Mouse (Mus musculus) small intestine, adult 2 months (tissue): Measurements from ENCODE around the gene Morn1. TPM values are rescaled to one million over a fixed set of nuclear protein-coding genes. Genes with fewer than 3 reads are reported as not detected.
"Not testable (repeated sequence)": the region's sequence is repeated elsewhere in the genome, so short reads cannot be mapped to it uniquely, and the experiment has no call there.

Experiments
- H3K27ac ChIP-seq: fragments of 200-500 bp; 2 replicates; pipeline ENCODE4 v1.5.1; 2012; ENCODE audit warnings: low read depth, low read length, control low read depth, inconsistent platforms; ENCODE audit not compliant: insufficient read depth
- H3K27me3 ChIP-seq: fragments of 200-500 bp; 2 replicates; pipeline ENCODE4 v1.6.1; 2012; ENCODE audit warnings: mild to moderate bottlenecking, moderate library complexity, low read length, inconsistent platforms; ENCODE audit not compliant: control insufficient read depth, insufficient read depth
- H3K36me3 ChIP-seq: fragments of 200-500 bp; 2 replicates; pipeline ENCODE4 v1.6.1; 2012; ENCODE audit warnings: mild to moderate bottlenecking, low read length, control low read depth, inconsistent platforms; ENCODE audit not compliant: control insufficient read depth, insufficient read depth
- H3K4me1 ChIP-seq: fragments of 200-500 bp; 2 replicates; pipeline ENCODE4 v1.6.1; 2012; ENCODE audit warnings: low read length, inconsistent platforms, mixed read lengths; ENCODE audit not compliant: control insufficient read depth, insufficient read depth, insufficient read length
- H3K4me3 ChIP-seq: fragments of 200-500 bp; 2 replicates; pipeline ENCODE4 v1.5.1; 2012; ENCODE audit warnings: low read depth, mild to moderate bottlenecking, control low read depth, inconsistent platforms, low read length, moderate library complexity
- CTCF ChIP-seq: fragments of 200-500 bp; IDR thresholded peaks from 2 replicates; pipeline ENCODE4 v1.5.1; 2012; ENCODE audit warnings: low read depth, mild to moderate bottlenecking, control low read depth, inconsistent platforms, low read length, moderate library complexity, mixed read lengths; ENCODE audit not compliant: insufficient replicate concordance, insufficient read length; ENCODE audit errors: extremely low read depth
- POLR2A ChIP-seq: fragments of 200-500 bp; IDR thresholded peaks from 2 replicates; pipeline ENCODE4 v1.6.1; 2012; ENCODE audit warnings: low read depth, mild to moderate bottlenecking, control low read depth, inconsistent platforms, low read length, moderate library complexity
- WGBS: fragments of 180-500 bp; shearing (Covaris S2); methylation state at CpG from one replicate; pipeline ENCODE4 v1.1.7; 2018; 5-methylcytosine and 5-hydroxymethylcytosine counted together
- polyA plus RNA-seq: library from polyadenylated mRNA; depleted of rRNA; stranded (reverse); fragments of >200 nt; gene quantifications from 2 replicates; pipeline ENCODE4 v1.2.3, GENCODE M21; 2012

Gene Morn1
- polyA plus RNA-seq, 1 experiment, result 3.1 TPM

DNA sequence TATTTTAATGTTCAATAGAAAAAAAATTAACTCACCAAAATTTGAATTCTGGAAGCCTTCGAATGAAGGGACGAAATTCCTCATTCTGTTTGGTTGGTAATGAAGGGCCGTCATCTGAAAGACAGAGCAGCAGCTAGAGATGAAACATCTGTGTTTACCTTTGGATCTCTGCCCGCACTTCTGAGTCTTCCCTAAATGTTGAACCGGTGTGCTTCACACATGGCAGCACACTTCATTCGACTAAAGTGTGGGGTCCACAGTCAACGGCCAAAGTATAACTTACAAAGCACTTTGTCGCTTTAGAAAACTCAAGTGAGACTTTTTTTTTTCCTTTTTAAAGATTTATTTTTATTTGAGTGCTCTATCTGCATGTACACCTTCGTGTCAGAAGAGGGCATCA, 9.7 kb upstream of the Morn1 start:
- no peak overlapping the region for H3K4me3 ChIP-seq
- H3K27me3 ChIP-seq, result no peaks in the 10 kb centered on the region
- H3K27ac ChIP-seq, result no peak overlapping the region
- peaks cover 74% of the 10 kb centered on the region for H3K36me3 ChIP-seq
- WGBS, result 71% methylated on average over 9 of the region's 9 CpGs
- TF ChIP-seq POLR2A, result no peak
- TF ChIP-seq CTCF, result no peak
- no peaks in the 10 kb centered on the region for H3K4me1 ChIP-seq

- not testable (repeated sequence) for H3K27ac ChIP-seq, H3K27me3 ChIP-seq, H3K4me3 ChIP-seq, H3K4me1 ChIP-seq
- WGBS, result 81% methylated on average over 10 of the region's 10 CpGs
- H3K36me3 ChIP-seq, result peaks cover 64% of the 10 kb centered on the region
These were observed 7.6 kb upstream of the Morn1 start for GRCm38 (mm10) chr4:155078808-155079207.

DNA sequence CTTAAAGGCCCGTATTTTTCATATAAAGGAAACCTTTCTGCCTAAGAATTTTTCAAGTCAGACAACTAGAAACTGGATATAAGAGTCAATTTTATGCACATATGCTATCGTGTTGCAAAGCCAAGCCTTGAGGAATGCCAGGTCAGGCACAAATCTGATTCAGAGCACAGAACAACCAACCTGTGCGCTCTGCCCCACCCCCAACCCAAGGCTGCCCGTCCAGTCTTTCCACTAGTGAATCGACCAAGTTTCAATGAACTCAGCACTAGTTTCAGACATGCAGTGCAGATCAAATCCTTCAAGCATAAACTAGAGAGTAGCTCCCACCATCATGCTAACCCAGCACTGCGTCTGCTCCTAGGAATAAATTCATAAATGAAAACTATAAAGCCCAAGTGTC, 6.7 kb upstream of the Morn1 start:
- Histone ChIP-seq H3K27ac (no peak overlapping the region), H3K4me3 (no peak overlapping the region), H3K4me1 (peaks cover 8% of the 10 kb centered on the region; the same call in 1 of the 2 replicates), H3K36me3 (peaks cover 58% of the 10 kb centered on the region), H3K27me3 (no peaks in the 10 kb centered on the region)
- TF ChIP-seq POLR2A (no peak), CTCF (no peak)
- WGBS, result 65% methylated on average over 6 of the region's 6 CpGs

GRCm38 (mm10) chr4:155083553-155083952, 2.8 kb upstream of the Morn1 start:
- peak overlapping the region; percentile 77 for H3K27ac ChIP-seq

DNA sequence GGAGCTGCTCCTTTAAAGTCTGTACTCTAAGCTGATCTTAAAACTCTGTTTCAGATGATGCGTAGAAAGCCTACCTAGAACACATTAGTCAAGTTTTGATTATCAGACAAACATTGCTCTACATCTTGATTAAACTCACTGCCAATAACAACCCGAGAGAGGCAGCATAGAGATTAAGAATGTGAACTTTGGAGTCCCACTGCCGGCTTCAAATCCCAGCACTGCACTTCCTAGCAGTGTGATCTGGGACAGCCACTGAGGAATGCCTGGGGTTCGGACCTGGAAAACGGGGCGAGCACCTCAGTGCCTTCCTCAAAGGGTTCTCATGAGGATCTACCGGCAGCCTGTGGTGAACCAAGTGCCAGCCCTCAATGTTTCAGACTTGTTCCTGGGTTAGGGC, 2.0 kb upstream of the Morn1 start:
- Histone ChIP-seq H3K27ac (peak overlapping the region; percentile 77), H3K4me3 (peak overlapping the region; percentile 42), H3K27me3 (no peaks in the 10 kb centered on the region), H3K36me3 (peaks cover 24% of the 10 kb centered on the region), H3K4me1 (peaks cover 14% of the 10 kb centered on the region)
- TF ChIP-seq CTCF (no peak), POLR2A (no peak)
- WGBS, result 30% methylated on average over 7 of the region's 7 CpGs

More at GRCm38 (mm10) chr4:155083553-155083952, 2.8 kb upstream of the Morn1 start:
- WGBS, result 36% methylated on average over 4 of the region's 4 CpGs
- Histone ChIP-seq H3K36me3 (peaks cover 29% of the 10 kb centered on the region), H3K4me1 (peaks cover 14% of the 10 kb centered on the region), H3K27me3 (no peaks in the 10 kb centered on the region), H3K4me3 (peak overlapping the region; percentile 36)
- no peak for TF ChIP-seq CTCF
- no peak for TF ChIP-seq POLR2A

- Histone ChIP-seq H3K27me3 (no peaks in the 10 kb centered on the region), H3K27ac (peak overlapping the region; percentile 77), H3K4me1 (peaks cover 14% of the 10 kb centered on the region), H3K36me3 (peaks cover 13% of the 10 kb centered on the region), H3K4me3 (peak overlapping the region; percentile 82)
- WGBS, result 3% methylated on average over 31 of the region's 35 CpGs
- TF ChIP-seq CTCF, result no peak
- no peak for TF ChIP-seq POLR2A
These were observed 920 bp upstream of the Morn1 start for GRCm38 (mm10) chr4:155085206-155086107.

DNA sequence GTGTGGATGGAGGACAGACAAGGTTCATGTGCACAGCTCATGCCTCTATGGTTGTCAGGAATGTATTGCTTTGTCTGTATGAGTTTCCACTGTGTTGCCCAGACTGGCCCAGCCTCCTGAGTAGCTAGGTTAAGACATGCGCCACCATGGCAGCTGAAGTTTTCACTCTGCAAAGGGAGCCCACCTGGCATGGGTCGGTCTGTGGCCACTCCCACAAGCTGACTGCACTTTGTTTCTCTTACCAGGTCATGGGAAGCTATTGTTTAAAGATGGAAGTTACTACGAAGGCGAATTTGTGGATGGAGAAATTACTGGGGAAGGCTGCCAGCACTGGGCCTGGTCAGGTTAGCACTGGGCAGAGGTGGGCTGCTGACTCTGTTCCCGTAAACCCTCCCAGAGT, 2.9 kb downstream of the Morn1 start:
- 95% methylated on average over 5 of the region's 5 CpGs for WGBS
- H3K27ac ChIP-seq, result no peak overlapping the region
- H3K36me3 ChIP-seq, result no peaks in the 10 kb centered on the region
- no peaks in the 10 kb centered on the region for H3K27me3 ChIP-seq
- TF ChIP-seq CTCF, result no peak
- no peak for TF ChIP-seq POLR2A
- peaks cover 6% of the 10 kb centered on the region for H3K4me1 ChIP-seq
- H3K4me3 ChIP-seq, result no peak overlapping the region
